Mouse (Mus musculus) hindbrain, embryonic 11.5 days (tissue): ENCODE data around the gene Thoc5. TPM values are rescaled to one million over a fixed set of nuclear protein-coding genes. Genes with fewer than 3 reads are reported as not detected.
A peak's percentile ranks its signal among the peaks of the same experiment; 100 is the strongest.

ENCODE experiments used
- ATAC-seq: fragments of 200-750 bp; cut with Nextera tagmentation; 2 replicates; pipeline ENCODE4 v1.8.0; 2017; ENCODE audit warnings: mild to moderate bottlenecking, moderate TSS enrichment, moderate library complexity; ENCODE audit not compliant: low FRiP score
- DNase-seq: peaks from one replicate; pipeline ENCODE4 v3.0.0-alpha.2; 2015; ENCODE audit warnings: low spot score
- H3K27ac ChIP-seq: fragments of 300-500 bp; sonication (generic); 2 replicates; pipeline ENCODE4 v1.5.1; 2014; ENCODE audit warnings: mild to moderate bottlenecking, low read depth, low read length
- H3K27me3 ChIP-seq: fragments of 300-500 bp; sonication (generic); 2 replicates; pipeline ENCODE4 v1.6.1; 2014; ENCODE audit warnings: mild to moderate bottlenecking, low read length, moderate library complexity, mixed read lengths; ENCODE audit not compliant: control insufficient read depth, insufficient read depth
- H3K36me3 ChIP-seq: fragments of 300-500 bp; sonication (generic); 2 replicates; pipeline ENCODE4 v1.6.1; 2014; ENCODE audit warnings: mild to moderate bottlenecking, low read length, moderate library complexity, mixed read lengths; ENCODE audit not compliant: control insufficient read depth, insufficient read depth
- H3K4me1 ChIP-seq: fragments of 300-500 bp; sonication (generic); replicated peaks from 2 replicates; pipeline ENCODE4 v1.6.1; 2014; ENCODE audit warnings: low read length, mixed read lengths; ENCODE audit not compliant: control insufficient read depth, insufficient read depth
- H3K4me2 ChIP-seq: fragments of 300-500 bp; sonication (generic); replicated peaks from 2 replicates; pipeline ENCODE4 v1.6.1; 2014; ENCODE audit warnings: mild to moderate bottlenecking, low read depth, low read length
- H3K4me3 ChIP-seq: fragments of 300-500 bp; sonication (generic); 2 replicates; pipeline ENCODE4 v1.5.1; 2014; ENCODE audit warnings: low read depth, low read length
- H3K9ac ChIP-seq: fragments of 300-500 bp; sonication (generic); 2 replicates; pipeline ENCODE4 v1.6.1; 2014; ENCODE audit warnings: low read depth, low read length
- H3K9me3 ChIP-seq: fragments of 300-500 bp; sonication (generic); 2 replicates; pipeline ENCODE4 v1.6.1; 2016; ENCODE audit warnings: low read length; ENCODE audit not compliant: control insufficient read depth
- WGBS: fragments of 180-500 bp; shearing (Covaris S2); extraction: QIAGEN DNeasy Blood & Tissue Kit; methylation state at CpG from one replicate; pipeline ENCODE4 v1.1.7; 2014; 5-methylcytosine and 5-hydroxymethylcytosine counted together
- polyA plus RNA-seq: library from polyadenylated mRNA; unstranded; fragments of >200 nt; fragmentation: Nextera tagmentation; extraction: Ambion mirVana; gene quantifications from 2 replicates; pipeline ENCODE4 v1.2.1, GENCODE M21; 2014

Gene Thoc5
- polyA plus RNA-seq, 1 experiment from 2014 or later, result 64.7 TPM

- H3K9ac ChIP-seq, result no peak overlapping the region
- no peaks in the 10 kb centered on the region for H3K27me3 ChIP-seq
- ATAC-seq (no peak), DNase-seq (no peak)
- no peaks in the 10 kb centered on the region for H3K4me1 ChIP-seq
- 97% methylated on average over 3 of the region's 3 CpGs for WGBS
- no peak overlapping the region for H3K27ac ChIP-seq
- H3K4me3 ChIP-seq, result no peak overlapping the region
- no peaks in the 10 kb centered on the region for H3K9me3 ChIP-seq
- no peak overlapping the region for H3K4me2 ChIP-seq
- peaks cover 10% of the 10 kb centered on the region for H3K36me3 ChIP-seq
Measured at GRCm38 (mm10) chr11:4886987-4887386, 8.1 kb upstream of the Thoc5 start.

GRCm38 (mm10) chr11:4900437-4900836 is 5.3 kb downstream of the Thoc5 start:
- H3K27me3 ChIP-seq, result no peaks in the 10 kb centered on the region
- DNase-seq, result peak; percentile 31
- 70% methylated on average over 5 of the region's 5 CpGs for WGBS
- no peaks in the 10 kb centered on the region; the same call in 1 of the 2 replicates for H3K4me1 ChIP-seq
- no peak overlapping the region for H3K4me3 ChIP-seq
- no peak overlapping the region for H3K9ac ChIP-seq
- H3K27ac ChIP-seq, result no peak overlapping the region
- H3K4me2 ChIP-seq, result no peak overlapping the region
- H3K36me3 ChIP-seq, result peaks cover 6% of the 10 kb centered on the region; the same call in 1 of the 2 replicates
- no peaks in the 10 kb centered on the region for H3K9me3 ChIP-seq
- ATAC-seq, result no peak

GRCm38 (mm10) chr11:4901956-4902355 is 6.8 kb downstream of the Thoc5 start:
- no peaks in the 10 kb centered on the region for H3K9me3 ChIP-seq
- H3K9ac ChIP-seq, result no peak overlapping the region
- H3K4me1 ChIP-seq, result no peaks in the 10 kb centered on the region
- no peak overlapping the region for H3K4me3 ChIP-seq
- H3K4me2 ChIP-seq, result no peak overlapping the region
- no peaks in the 10 kb centered on the region for H3K27me3 ChIP-seq
- no peak for DNase-seq
- 89% methylated on average over 6 of the region's 6 CpGs for WGBS
- H3K36me3 ChIP-seq, result peaks cover 9% of the 10 kb centered on the region
- H3K27ac ChIP-seq, result no peak overlapping the region
- no peak for ATAC-seq

GRCm38 (mm10) chr11:4906231-4906630 is 11.1 kb downstream of the Thoc5 start:
- peaks cover 6% of the 10 kb centered on the region; the same call in 1 of the 2 replicates for H3K36me3 ChIP-seq
- ATAC-seq, result no peak

GRCm38 (mm10) chr11:4916068-4916467 is 20.9 kb downstream of the Thoc5 start:
- Histone ChIP-seq H3K4me2 (no peak overlapping the region), H3K4me1 (no peaks in the 10 kb centered on the region), H3K9me3 (no peaks in the 10 kb centered on the region), H3K27ac (no peak overlapping the region), H3K4me3 (no peak overlapping the region), H3K9ac (no peak overlapping the region), H3K36me3 (peaks cover 11% of the 10 kb centered on the region), H3K27me3 (no peaks in the 10 kb centered on the region)
- DNase-seq, result peak; percentile 80
- ATAC-seq, result no peak
- 56% methylated on average over 1 of the region's 1 CpGs for WGBS

More at GRCm38 (mm10) chr11:4906231-4906630, 11.1 kb downstream of the Thoc5 start:
- WGBS, result 89% methylated on average over 6 of the region's 6 CpGs
- Histone ChIP-seq H3K27ac (no peak overlapping the region), H3K9ac (no peak overlapping the region), H3K9me3 (no peaks in the 10 kb centered on the region), H3K4me3 (no peak overlapping the region), H3K27me3 (no peaks in the 10 kb centered on the region), H3K4me1 (no peaks in the 10 kb centered on the region), H3K4me2 (no peak overlapping the region)
- no peak for DNase-seq

GRCm38 (mm10) chr11:4921281-4921680 is 26.2 kb downstream of the Thoc5 start:
- Histone ChIP-seq H3K36me3 (peaks cover 11% of the 10 kb centered on the region; the same call in 1 of the 2 replicates), H3K27me3 (no peaks in the 10 kb centered on the region), H3K27ac (no peak overlapping the region), H3K9ac (no peak overlapping the region), H3K4me3 (no peak overlapping the region), H3K4me1 (no peaks in the 10 kb centered on the region), H3K4me2 (no peak overlapping the region), H3K9me3 (no peaks in the 10 kb centered on the region)
- ATAC-seq (no peak), DNase-seq (no peak)
- WGBS, result 96% methylated on average over 2 of the region's 2 CpGs

- Histone ChIP-seq H3K4me3 (no peak overlapping the region), H3K27me3 (no peaks in the 10 kb centered on the region), H3K9me3 (no peaks in the 10 kb centered on the region), H3K4me1 (no peaks in the 10 kb centered on the region), H3K27ac (no peak overlapping the region), H3K36me3 (peaks cover 13% of the 10 kb centered on the region; the same call in 1 of the 2 replicates), H3K9ac (no peak overlapping the region), H3K4me2 (no peak overlapping the region)
- DNase-seq (no peak), ATAC-seq (no peak)
- 89% methylated on average over 7 of the region's 7 CpGs for WGBS
Measured at GRCm38 (mm10) chr11:4921751-4922150, 26.6 kb downstream of the Thoc5 start.

- ATAC-seq, result no peak
- H3K36me3 ChIP-seq, result peaks cover 10% of the 10 kb centered on the region; the same call in 1 of the 2 replicates
Measured at GRCm38 (mm10) chr11:4927224-4927623, 32.1 kb downstream of the Thoc5 start.

GRCm38 (mm10) chr11:4931009-4931601 is 36.0 kb downstream of the Thoc5 start:
- WGBS, result 88% methylated on average over 1 of the region's 1 CpGs

More at GRCm38 (mm10) chr11:4927224-4927623, 32.1 kb downstream of the Thoc5 start:
- Histone ChIP-seq H3K27ac (no peak overlapping the region), H3K4me1 (no peaks in the 10 kb centered on the region), H3K9me3 (no peaks in the 10 kb centered on the region), H3K4me2 (no peak overlapping the region), H3K27me3 (no peaks in the 10 kb centered on the region), H3K9ac (no peak overlapping the region), H3K4me3 (no peak overlapping the region)
- WGBS, result 97% methylated on average over 3 of the region's 3 CpGs
- DNase-seq, result no peak

More at GRCm38 (mm10) chr11:4931009-4931601, 36.0 kb downstream of the Thoc5 start:
- ATAC-seq, result no peak
- H3K36me3 ChIP-seq, result 0 out of 2 replicates have a peak, but pooled peaks cover 3% of the 10 kb centered on the region
- H3K9me3 ChIP-seq, result no peaks in the 10 kb centered on the region
- H3K27me3 ChIP-seq, result no peaks in the 10 kb centered on the region
- H3K4me2 ChIP-seq, result no peak overlapping the region
- DNase-seq, result peak; percentile 13
- no peak overlapping the region for H3K9ac ChIP-seq
- no peak overlapping the region for H3K4me3 ChIP-seq
- H3K4me1 ChIP-seq, result no peaks in the 10 kb centered on the region
- no peak overlapping the region for H3K27ac ChIP-seq
